Mouse (Mus musculus): ENCODE results near the gene AI413582. TPM values are rescaled to one million over a fixed set of nuclear protein-coding genes. Genes with fewer than 3 reads are reported as not detected.

Gene AI413582
- total and polyA plus RNA-seq, 2 experiments: 4.9 to 12.9 TPM

DNA sequence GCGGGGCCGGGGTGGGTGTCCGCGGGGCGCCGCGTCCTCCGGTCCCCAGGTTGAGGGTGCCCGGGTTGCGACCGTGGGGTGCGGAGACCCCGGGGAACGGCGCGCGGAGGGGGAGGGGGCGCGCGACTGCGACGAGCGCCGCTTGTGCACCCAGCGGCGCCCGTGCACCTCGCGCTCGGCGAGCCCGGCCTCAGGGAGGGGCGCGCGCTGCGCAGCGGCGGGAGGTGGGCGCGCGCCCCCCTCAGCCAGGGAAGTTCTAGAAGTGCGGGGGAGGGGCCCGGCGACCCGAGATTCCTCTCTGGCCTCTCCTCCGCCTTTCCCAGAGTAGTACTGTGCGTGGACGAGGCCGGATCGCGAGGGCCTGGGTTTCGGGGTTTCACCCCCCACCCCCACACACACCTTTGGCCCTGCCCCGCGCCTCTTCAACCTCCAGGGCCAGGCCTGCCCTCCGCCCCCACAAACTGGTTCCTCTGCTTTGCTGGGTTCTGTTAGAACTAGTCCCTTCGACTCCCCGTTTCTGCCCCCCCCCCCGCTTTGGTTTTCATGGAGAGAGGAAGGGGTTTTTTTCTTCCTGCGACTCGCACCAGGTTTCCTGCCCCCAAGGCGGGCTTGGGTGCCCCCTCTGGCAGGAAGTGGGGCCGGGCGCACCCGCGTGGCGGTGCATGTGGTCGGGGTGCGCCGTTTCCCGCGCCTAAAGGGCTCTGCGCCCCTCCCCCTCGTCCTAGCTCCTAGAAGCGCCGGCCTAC is 8.2 kb downstream of the AI413582 start:
- no peak for DNase-seq (ENCODE audit: extremely low read depth, low read depth, low spot score)
- H3K9ac ChIP-seq (ENCODE audit: low read depth, low read length): peak overlapping the region; percentile 59
- TF ChIP-seq CTCF (IDR thresholded peaks at IDR 0.05; ENCODE audit: low read depth, low read length) (no peak), POLR2A (IDR thresholded peaks at IDR 0.05; ENCODE audit: extremely low read depth, insufficient read depth, low read length) (no peak)
- H3K4me3 ChIP-seq (ENCODE audit: insufficient read depth, low read depth, low read length): peak overlapping the region; percentile 59
- no peaks in the 10 kb centered on the region for H3K36me3 ChIP-seq (ENCODE audit: control insufficient read depth, insufficient read depth, low read length)
- H3K27me3 ChIP-seq (ENCODE audit: control insufficient read depth, insufficient read depth, low read length): no peaks in the 10 kb centered on the region
- no peak overlapping the region for H3K27ac ChIP-seq (replicated peaks; ENCODE audit: insufficient read depth, low read depth, low read length)
- WGBS: 1% methylated on average over 71 of the region's 75 CpGs
- 0 out of 2 replicates have a peak, but pooled peaks cover 6% of the 10 kb centered on the region for H3K79me2 ChIP-seq (ENCODE audit: control insufficient read depth, insufficient read depth, low read length)
- peaks cover 4% of the 10 kb centered on the region for H3K4me1 ChIP-seq (ENCODE audit: control insufficient read depth, insufficient read depth, low read length)

DNA sequence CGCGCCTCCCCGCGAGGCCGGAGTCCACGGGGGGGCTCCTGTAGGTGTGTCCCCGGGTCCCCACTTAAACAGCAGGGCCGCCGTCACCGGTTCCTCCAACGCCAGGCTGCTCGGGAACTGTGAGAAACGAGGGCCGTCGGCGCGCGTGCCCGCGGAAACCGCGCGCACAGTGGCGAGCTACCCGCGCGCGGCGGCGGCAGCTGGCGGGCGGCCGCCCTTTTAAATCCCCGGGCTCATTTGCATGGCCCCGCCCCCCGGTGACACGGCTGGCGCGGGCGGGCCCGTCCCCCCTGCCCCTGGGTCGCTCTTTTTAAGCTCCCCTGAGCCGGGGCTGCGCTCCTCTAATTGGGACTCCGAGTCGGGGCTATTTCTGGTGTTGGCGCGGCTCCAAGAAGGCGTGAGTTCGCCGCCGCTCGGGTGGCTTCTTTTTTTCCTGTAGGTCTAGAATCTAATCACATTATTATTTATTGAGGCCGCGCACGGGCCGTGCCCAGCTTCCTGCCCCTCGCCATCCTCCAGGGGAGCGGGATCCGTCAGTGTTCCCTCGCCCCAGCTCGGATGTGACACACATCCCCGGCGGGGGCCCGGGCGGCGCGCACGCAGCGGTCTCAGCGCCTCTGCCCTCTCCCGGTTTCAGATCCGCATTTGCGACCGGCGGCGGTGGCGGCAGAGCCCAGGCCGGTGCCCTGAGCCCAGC is 9.1 kb downstream of the AI413582 start, which contains the start of gene Hmga1:
Hmga1 (plus strand) TSS at position 183 of the 697 bp plus-strand sequence.
- Histone ChIP-seq H3K27ac (replicated peaks; ENCODE audit: insufficient read depth, low read depth, low read length) (peak within 1 kb of the TSS; percentile 95), H3K27me3 (ENCODE audit: control insufficient read depth, insufficient read depth, low read length) (no peaks in the 10 kb centered on the region), H3K4me1 (ENCODE audit: control insufficient read depth, insufficient read depth, low read length) (peaks cover 5% of the 10 kb centered on the region), H3K36me3 (ENCODE audit: control insufficient read depth, insufficient read depth, low read length) (no peaks in the 10 kb centered on the region), H3K4me3 (ENCODE audit: insufficient read depth, low read depth, low read length) (peak within 1 kb of the TSS; percentile 59), H3K9ac (ENCODE audit: low read depth, low read length) (peak within 1 kb of the TSS; percentile 89), H3K79me2 (ENCODE audit: control insufficient read depth, insufficient read depth, low read length) (0 out of 2 replicates have a peak, but pooled peaks cover 6% of the 10 kb centered on the region)
- under 1% methylated on average over 77 of the region's 79 CpGs for WGBS
- TF ChIP-seq CTCF (IDR thresholded peaks at IDR 0.05; ENCODE audit: low read depth, low read length) (no peak), POLR2A (IDR thresholded peaks at IDR 0.05; ENCODE audit: extremely low read depth, insufficient read depth, low read length) (peak; percentile 95)
- DNase-seq (ENCODE audit: extremely low read depth, low read depth, low spot score): peak; percentile 57

GRCm38 (mm10) chr17:27555512-27556172 is 9.9 kb downstream of the AI413582 start:
- Histone ChIP-seq H3K9ac (ENCODE audit: low read depth, low read length) (peak overlapping the region; percentile 89), H3K4me1 (ENCODE audit: control insufficient read depth, insufficient read depth, low read length) (peaks cover 5% of the 10 kb centered on the region), H3K27ac (replicated peaks; ENCODE audit: insufficient read depth, low read depth, low read length) (peak overlapping the region; percentile 95), H3K79me2 (ENCODE audit: control insufficient read depth, insufficient read depth, low read length) (0 out of 2 replicates have a peak, but pooled peaks cover 6% of the 10 kb centered on the region), H3K4me3 (ENCODE audit: insufficient read depth, low read depth, low read length) (peak overlapping the region; percentile 59; the same call in 1 of the 2 replicates), H3K27me3 (ENCODE audit: control insufficient read depth, insufficient read depth, low read length) (no peaks in the 10 kb centered on the region), H3K36me3 (ENCODE audit: control insufficient read depth, insufficient read depth, low read length) (no peaks in the 10 kb centered on the region)
- no peak for TF ChIP-seq CTCF (IDR thresholded peaks at IDR 0.05; ENCODE audit: low read depth, low read length)
- TF ChIP-seq POLR2A (IDR thresholded peaks at IDR 0.05; ENCODE audit: extremely low read depth, insufficient read depth, low read length): no peak
- 1% methylated on average over 45 of the region's 55 CpGs for WGBS
- peak; percentile 86 for DNase-seq (ENCODE audit: extremely low read depth, low read depth, low spot score)

DNA sequence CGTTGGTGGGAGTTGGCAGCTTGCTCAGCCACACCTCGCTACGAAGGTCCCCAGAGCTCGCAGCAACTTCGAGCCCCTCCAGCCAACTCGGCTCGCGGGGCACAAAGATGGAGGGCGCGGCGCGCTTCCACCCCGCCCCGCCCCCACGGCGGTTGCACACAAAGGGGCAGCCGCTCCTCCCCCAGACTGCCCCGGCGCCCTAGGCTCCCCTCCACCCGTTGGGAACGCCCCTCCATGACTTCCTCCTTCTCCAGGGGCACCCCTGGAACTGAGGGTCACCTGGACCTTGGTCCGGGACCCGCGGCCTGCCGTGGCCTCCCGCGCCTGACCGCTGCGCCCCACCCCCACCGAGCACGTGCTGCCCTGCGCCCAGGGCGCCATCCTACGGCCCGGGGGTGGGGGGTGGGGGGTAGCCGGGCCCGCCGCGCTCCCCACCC is 10.5 kb downstream of the AI413582 start:
- no peak for DNase-seq (ENCODE audit: extremely low read depth, low read depth, low spot score)
- H3K36me3 ChIP-seq (ENCODE audit: control insufficient read depth, insufficient read depth, low read length): no peaks in the 10 kb centered on the region
- peak overlapping the region; percentile 17; the same call in 1 of the 2 replicates for H3K4me3 ChIP-seq (ENCODE audit: insufficient read depth, low read depth, low read length)
- TF ChIP-seq POLR2A (IDR thresholded peaks at IDR 0.05; ENCODE audit: extremely low read depth, insufficient read depth, low read length): no peak
- TF ChIP-seq CTCF (IDR thresholded peaks at IDR 0.05; ENCODE audit: low read depth, low read length): no peak
- H3K9ac ChIP-seq (ENCODE audit: low read depth, low read length): peak overlapping the region; percentile 65
- 0 out of 2 replicates have a peak, but pooled peaks cover 6% of the 10 kb centered on the region for H3K79me2 ChIP-seq (ENCODE audit: control insufficient read depth, insufficient read depth, low read length)
- peaks cover 5% of the 10 kb centered on the region for H3K4me1 ChIP-seq (ENCODE audit: control insufficient read depth, insufficient read depth, low read length)
- no peak overlapping the region for H3K27ac ChIP-seq (replicated peaks; ENCODE audit: insufficient read depth, low read depth, low read length)
- H3K27me3 ChIP-seq (ENCODE audit: control insufficient read depth, insufficient read depth, low read length): no peaks in the 10 kb centered on the region
- WGBS: 26% methylated on average over 28 of the region's 39 CpGs

DNA sequence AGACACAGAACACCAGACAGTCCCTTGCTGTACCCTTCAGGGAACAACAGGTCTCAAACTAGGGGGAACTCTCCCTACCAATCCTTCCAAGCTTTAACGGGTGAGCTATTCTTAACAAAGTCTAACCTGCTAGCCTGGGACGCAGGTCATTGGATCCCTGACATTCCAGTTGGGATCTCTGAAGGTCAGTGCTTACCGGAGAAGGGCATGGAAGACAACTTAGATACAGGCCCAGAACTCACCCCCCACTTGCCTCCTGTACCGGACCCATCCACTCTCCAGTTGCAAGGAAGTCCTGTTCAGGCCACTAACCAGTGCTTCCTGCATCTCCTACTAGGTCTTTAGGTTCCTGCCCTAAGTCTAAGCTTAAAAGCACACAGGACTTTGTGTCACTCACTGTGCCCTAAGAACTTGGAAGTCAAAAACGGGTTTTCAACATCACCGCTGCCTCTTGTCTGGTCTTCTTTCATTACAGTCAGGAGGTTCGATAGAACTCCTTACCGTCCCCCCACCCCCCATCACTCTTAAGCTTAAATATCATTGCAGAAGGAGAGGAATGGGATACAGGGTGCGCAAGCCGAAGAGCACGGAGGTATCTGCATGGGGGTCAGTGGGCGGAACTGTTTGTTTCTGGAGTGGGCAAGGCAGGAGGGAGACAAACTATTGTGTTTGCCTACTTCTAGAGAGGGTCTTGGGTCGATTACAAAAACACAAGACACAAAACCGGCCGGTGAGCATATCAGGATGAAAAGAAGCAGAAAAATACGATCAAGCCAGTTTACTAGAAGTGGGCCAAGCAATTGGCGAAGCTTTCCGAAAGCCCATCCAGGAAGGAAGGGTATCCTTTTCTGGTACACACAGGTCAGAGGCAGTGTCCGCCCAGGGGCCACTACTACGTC is 11.2 kb downstream of the AI413582 start:
- no peak overlapping the region for H3K4me3 ChIP-seq (ENCODE audit: insufficient read depth, low read depth, low read length)

More for the DNA sequence above, 11.2 kb downstream of the AI413582 start:
- Histone ChIP-seq H3K27ac (replicated peaks; ENCODE audit: insufficient read depth, low read depth, low read length) (no peak overlapping the region), H3K27me3 (ENCODE audit: control insufficient read depth, insufficient read depth, low read length) (no peaks in the 10 kb centered on the region), H3K36me3 (ENCODE audit: control insufficient read depth, insufficient read depth, low read length) (no peaks in the 10 kb centered on the region), H3K4me1 (ENCODE audit: control insufficient read depth, insufficient read depth, low read length) (peaks cover 5% of the 10 kb centered on the region), H3K9ac (ENCODE audit: low read depth, low read length) (no peak overlapping the region), H3K79me2 (ENCODE audit: control insufficient read depth, insufficient read depth, low read length) (0 out of 2 replicates have a peak, but pooled peaks cover 6% of the 10 kb centered on the region)
- no peak for TF ChIP-seq CTCF (IDR thresholded peaks at IDR 0.05; ENCODE audit: low read depth, low read length)
- TF ChIP-seq POLR2A (IDR thresholded peaks at IDR 0.05; ENCODE audit: extremely low read depth, insufficient read depth, low read length): no peak
- peak; percentile 24 for DNase-seq (ENCODE audit: extremely low read depth, low read depth, low spot score)
- 85% methylated on average over 20 of the region's 20 CpGs for WGBS

Measured in liver, adult 2 months (tissue).